Mouse (Mus musculus) bone marrow, adult 2 months (tissue): Measurements from ENCODE around the gene Myo1b.

Experiments
- CTCF ChIP-seq: fragments of 200-500 bp; IDR thresholded peaks from 2 replicates; pipeline ENCODE4 v1.5.1; 2011; ENCODE audit warnings: low read length, control low read depth; ENCODE audit not compliant: control insufficient read depth, insufficient read depth
- POLR2A ChIP-seq: fragments of 200-500 bp; IDR thresholded peaks from 2 replicates; pipeline ENCODE4 v1.6.1; 2011; ENCODE audit warnings: low read depth, mild to moderate bottlenecking, control low read depth, low read length, borderline replicate concordance; ENCODE audit not compliant: control insufficient read depth

DNA sequence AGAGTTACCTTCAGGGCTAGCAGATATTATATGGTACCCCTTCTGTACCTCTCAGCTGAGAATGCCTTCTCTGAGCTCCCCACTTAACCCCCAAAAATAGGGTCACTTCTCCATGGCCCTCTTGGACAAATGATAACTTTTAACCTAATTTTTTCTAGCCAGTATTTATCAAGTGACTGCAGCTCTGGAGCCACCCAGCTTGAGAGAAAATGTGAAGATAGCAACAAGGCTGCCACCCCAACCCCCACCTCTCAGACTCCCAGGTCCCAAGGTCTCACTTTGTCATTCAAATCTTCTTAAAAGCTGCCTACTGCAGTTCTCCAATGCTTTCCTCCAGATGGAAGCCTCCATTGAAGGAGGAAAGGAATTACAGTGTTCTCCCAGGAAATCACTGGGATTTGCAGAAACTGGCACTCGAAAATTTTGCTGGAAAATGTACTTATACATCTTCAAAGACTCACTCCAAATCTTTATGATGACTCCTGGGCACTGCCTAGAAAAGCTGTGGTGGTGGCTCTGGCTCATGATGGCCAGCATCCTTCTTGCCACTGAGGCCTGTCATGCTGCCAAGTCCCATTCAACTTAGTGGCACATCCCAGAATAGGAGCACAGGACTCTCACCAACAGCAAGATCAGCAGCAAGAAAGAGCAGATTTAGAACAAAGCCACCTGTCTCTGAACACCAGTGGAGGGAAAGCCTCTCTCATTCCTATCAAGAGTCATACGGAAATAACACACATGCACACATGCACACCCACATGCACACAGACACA, 70.4 kb downstream of the Myo1b start:
- TF ChIP-seq CTCF (no peak), POLR2A (no peak)
